Mouse (Mus musculus): ENCODE measurements at regions not wholly inside any gene's neighbourhood (a gene's known extent, or its start where the extent isn't known, plus 50 kb on each side); places are given as distances from the start of the nearest gene placed in this dataset.

- TF ChIP-seq CTCF (IDR thresholded peaks at IDR 0.05; ENCODE audit: insufficient read depth, low read depth, low read length) (no peak), POLR2A (IDR thresholded peaks at IDR 0.05; ENCODE audit: insufficient read depth, low read depth, low read length) (no peak)
Observed at GRCm38 (mm10) chr8:6191431-6191830, 1086.3 kb upstream of the Slc10a2 start.

All from olfactory bulb, adult 2 months (tissue).